Mouse (Mus musculus) layer of hippocampus, adult 9-10 months (tissue): ENCODE measurements around the gene Atp6v1b1.

Source experiments
- DNase-seq: peaks from one replicate; pipeline ENCODE4 v3.0.0; 2022; ENCODE audit warnings: low spot score

Gene Atp6v1b1

DNA sequence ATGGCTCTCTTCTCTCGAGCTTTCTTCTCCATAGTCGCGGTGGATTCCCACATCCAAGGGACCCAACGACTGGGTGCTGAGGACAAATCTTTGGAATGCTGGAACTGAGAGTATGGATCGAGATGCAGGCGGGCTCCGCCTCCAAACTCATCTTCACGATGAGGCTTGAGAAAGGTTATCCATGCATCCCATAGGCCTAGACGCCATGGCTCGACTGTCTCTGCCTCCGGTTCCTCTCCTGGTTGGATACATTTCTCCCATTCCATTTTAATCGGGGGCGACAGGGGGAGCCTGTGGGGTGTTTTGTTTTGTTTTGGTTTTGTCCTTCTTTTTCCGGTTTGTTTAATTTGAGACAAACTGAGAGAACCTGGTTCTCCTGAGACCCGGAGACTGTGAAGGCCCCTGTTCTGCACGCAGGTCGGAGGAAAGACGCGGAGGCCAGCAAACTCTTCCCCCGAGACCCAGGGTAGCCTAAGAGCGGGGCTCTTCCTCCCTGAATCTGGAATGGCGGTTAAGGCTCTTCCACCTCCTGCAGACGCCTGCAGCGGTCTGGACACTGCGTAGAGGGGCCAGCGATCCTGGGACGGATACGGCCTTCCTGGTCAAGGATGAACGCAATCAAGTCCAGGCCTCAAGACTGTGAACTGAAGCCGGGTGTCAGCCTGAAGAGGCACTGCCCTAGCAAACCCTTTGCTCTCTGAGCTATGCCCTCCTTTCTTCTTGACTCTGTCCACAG lies 27.2 kb upstream of the Atp6v1b1 start:
- no peak for DNase-seq

DNA sequence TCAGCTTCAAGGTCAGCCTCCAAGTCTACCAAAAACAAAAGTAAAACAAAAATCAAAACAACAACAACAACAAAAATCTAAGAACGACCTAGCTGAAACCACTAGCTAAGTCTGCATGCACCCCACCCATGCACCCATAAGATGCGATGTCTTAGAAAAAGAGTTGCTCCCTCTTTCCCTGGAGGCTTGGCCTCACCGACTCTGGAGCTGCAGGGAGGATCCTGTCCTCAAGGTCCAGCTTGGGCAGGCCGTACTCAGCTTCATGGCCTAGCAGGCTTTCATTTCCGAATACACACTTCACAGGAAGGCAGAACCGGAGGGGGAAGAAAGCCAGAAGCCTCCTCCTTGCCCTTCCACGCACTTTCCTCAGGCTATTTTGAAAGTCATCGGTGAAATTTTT lies 25.8 kb upstream of the Atp6v1b1 start:
- DNase-seq, result no peak

DNA sequence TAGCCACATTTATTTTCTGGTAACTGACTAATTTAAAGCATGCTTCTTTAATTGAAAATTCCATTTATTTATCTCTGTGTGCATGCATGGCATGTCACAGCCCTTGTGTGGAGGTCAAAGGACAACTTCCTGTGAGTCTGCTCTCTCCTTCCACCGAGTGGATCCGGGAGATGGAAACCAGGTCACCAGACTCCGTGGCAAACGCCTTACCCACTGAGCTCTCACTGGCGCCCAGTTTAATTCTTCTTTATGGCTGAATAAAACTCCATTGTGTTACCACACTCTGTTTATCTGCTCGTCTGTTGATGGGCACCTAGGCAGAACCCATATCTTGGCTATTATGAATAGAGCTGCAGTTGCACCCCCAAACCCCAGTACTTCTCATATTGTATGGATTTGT lies 20.3 kb upstream of the Atp6v1b1 start:
- no peak for DNase-seq

DNA sequence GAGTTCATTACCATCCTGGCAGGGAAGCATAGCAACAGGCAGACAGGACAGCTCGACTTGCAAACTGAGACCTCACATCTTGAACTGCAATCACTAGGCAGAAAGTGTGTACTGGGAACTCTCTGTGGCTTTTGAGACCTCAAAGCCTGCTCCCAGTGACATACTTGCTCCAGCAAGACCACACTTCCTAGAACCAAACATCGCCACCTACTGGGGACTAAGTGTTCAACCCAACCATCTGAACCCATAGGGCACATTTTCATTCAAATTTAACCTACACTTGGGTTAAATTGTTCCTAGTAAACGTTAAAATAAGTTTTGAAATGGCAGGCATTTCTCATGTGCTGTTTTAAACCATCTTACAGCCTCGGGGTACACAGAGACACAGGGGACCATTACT lies 15.6 kb upstream of the Atp6v1b1 start:
- no peak for DNase-seq

DNA sequence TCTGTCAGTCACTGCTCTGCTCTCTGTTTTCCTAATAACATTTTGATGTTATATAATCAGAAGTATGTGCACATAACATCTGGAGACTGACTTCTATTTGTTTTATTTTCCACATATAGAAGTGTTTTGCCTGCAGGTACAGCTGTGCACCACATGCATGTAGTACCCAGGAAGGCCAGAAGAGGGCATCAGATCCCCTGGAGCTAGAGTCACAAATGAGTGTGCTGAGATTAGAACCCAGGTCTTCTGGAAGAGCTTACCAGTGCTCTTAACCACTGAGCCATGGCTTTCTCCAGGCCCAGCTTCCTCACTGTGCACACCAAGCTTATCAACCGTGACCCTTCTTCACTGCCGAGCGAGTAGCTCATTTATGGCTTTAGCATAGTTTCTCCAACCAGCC lies 14.3 kb upstream of the Atp6v1b1 start:
- no peak for DNase-seq

DNA sequence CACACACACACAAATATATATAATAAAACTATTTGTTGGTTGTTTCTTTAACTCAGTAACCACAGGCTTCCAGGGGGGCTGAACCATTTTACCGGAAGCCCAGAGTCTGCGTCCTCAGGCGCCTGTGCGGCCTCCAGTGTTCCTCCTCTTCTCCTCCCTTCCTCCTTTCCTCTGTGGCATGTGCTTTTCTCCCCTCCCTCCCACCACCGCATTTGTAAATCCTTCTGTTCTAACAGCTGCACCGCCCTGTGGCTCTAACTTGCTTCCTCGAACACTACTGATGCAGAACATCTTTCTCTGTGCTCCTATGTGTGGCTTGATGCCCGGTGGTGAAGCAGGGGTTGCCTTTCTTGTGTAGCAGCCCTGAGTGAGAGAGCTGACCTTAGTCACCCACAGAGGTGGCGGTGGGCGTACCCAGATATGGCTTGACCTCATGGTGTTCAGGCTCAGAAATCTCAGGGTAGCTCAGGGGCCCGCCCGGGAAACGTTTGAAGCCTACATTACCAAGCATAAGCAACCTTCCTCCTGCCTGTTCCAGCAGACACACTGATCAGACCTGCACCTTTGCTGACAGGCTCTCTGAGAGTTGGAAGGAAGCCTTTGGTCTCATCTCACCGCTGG lies 13.3 kb upstream of the Atp6v1b1 start:
- DNase-seq, result no peak

DNA sequence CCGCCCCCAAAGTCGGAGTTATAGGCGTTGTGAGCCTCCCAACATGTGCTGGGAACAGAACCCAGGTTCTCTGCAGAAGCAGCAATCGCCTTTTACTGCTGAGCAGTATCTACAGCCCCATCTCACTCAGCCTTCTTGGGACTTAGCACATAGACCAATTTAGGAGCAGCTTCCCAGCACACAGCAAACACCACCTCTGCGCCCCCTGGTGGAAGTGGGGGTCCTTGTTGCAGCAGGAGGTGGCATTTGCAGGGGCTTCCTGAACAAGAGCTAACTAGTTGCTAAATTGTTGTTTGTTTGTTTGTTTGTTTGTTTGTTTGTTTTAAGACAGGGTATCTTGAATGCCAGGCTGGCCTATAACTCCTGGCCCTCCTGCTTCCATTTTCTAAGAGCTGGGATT lies 11.7 kb upstream of the Atp6v1b1 start:
- no peak for DNase-seq

DNA sequence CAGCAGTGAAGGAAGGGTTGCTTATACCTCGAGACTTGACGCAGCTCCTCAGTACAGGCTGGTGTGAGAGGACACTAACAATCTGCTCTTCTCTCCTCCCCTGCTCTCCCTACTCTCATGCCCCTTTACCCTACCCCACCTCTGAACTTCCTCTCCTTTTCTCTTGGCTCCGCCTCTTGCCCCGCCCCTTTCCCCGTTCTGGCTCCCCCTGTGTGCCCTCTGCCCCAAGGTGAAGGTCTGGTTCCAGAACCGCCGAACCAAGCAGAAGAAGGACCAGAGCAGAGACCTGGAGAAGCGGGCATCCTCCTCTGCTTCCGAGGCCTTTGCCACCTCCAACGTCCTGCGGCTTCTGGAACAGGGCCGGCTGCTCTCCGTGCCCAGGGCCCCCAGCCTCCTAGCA lies 5.5 kb upstream of the Atp6v1b1 start:
- DNase-seq, result no peak

DNA sequence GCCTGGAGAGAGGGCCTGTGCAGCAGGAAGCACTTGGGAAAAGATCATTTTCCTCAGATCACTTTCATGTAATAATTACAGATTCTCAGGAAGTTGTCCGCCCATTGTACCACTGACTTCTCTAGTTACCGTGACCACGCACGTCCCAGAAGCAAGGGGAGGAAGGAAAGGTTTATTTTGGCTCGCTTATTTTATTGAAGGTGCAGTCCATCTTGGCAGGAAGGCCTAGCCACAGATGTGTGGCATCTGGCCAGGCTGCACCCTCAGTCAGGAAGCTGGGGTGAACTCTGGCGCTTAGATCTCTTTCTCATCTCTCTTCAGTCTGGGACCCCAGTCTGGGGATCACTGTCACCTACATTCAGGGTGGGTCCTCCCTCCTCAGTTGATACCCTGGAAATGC lies 4.2 kb upstream of the Atp6v1b1 start:
- DNase-seq, result no peak

DNA sequence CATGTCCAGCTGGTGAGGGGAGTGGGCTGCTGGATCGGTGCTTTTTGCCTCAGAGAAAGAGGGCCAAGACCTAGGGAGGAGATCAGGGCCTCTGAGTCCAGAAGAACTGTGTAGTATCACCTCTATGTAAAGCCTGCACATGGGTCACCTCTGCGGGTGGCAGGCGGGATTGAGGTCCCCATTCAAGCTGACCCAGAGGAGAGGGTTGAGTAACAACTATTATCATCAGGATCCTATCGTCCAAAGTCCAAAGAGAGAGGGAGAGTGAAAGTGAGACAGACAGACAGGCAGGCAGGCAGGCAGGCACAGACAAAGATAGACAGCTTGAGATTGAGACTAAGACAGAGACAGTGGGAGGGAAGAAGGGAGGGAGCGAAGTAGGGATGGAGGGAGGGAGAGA lies 422 bp downstream of the Atp6v1b1 start:
- DNase-seq, result no peak

DNA sequence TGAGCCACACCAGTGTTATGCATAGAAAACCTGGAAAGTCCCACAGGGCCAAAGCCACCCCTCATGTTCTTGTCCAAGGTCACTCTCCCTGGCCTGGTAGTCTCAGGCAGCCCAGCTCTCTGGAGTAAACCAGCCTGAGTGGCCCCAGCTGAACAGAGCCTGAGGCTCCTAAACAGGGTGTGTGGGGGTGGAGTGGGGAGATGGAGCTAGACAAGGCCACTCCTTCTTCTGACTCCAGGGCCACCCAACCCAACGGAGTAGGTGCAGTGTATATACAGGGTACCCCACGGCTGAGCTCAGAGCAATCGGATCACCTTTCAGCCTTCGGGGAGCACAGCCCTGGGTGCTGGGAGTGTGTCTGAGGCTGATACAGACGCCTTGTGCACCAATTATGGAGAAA lies 1.3 kb downstream of the Atp6v1b1 start:
- no peak for DNase-seq

DNA sequence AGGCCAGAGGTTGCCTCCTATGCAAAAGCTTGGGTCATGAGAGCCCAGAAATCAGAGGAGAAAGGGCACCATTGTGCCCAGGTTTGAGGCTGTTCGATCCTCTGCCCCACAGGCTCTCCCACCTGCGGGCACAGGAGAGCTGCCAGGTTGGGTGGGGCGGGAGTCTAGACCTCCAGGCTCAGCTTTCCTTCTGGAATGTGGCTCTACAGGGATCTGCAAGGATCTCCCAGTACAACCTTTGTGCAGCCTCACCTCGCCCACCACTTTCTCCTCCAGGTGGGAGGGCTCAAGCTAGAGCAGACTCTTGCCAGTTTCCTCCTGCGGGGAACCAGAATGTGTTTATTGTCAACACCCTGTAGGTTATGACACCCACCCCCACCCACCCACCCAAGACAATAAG lies 1.8 kb downstream of the Atp6v1b1 start:
- DNase-seq, result no peak

DNA sequence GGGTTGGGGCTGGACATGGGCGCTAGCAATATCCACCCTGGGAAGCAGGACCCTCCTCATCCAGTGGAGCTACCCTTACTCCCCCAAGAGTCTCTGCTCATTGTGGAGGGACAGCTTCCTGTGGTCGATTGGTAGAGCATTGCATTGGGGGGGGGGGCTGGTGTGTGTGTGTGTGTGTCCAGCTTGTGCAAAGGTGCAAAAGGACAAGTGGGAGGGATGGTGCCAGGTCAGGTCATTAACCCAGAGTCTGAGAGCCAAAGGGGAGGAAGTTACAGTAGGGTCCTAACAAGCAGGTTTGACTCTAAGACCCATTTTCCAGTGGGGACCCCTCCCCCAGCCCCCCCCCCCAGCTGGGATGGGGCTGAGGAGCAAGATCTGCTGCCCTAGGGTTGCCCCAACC lies 2.7 kb downstream of the Atp6v1b1 start:
- no peak for DNase-seq

DNA sequence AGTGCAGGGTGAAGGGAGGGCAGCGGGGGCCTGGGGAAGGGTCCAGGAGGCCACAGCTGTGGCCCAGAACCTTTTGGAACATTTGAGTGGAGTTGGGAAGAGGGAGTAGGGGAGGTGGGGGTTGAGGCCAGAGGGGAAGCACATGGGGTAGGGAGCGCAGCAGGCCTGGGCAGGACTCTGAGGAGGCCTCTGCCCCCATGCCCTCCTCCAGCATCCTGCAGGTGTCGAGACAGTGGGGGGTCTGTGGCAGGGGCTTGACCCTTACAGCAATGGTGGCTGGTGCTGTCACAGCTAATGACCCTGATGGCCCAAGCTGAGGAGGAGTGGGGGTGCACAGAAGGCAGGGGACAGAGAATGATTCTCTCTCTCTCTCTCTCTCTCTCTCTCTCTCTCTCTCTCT lies 6.5 kb downstream of the Atp6v1b1 start:
- no peak for DNase-seq

DNA sequence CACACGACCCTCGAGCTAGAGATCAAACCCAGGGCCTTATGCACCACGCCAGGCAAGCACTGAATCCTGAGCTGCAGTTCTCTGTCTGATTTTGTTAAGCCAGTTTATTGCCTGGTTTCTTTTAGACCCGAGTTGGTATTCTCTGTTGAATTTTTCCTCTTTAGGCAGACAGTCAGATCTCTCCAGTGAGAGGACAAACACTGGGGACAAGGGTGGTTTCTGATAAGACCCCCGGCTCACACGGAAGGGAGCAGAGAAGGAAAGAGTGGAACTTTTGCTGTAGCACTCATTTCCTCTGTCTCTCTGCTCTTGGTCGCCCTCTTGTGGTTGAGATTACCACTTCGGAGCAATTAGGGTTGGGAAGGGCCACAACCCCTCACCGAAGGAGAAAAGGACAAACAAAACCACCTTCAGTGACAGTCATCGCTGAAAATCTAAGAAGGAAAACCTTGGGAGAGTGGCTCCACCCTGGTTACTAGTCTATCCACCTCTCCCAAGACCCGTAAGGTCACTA lies 7.4 kb downstream of the Atp6v1b1 start:
- DNase-seq, result peak; percentile 26

DNA sequence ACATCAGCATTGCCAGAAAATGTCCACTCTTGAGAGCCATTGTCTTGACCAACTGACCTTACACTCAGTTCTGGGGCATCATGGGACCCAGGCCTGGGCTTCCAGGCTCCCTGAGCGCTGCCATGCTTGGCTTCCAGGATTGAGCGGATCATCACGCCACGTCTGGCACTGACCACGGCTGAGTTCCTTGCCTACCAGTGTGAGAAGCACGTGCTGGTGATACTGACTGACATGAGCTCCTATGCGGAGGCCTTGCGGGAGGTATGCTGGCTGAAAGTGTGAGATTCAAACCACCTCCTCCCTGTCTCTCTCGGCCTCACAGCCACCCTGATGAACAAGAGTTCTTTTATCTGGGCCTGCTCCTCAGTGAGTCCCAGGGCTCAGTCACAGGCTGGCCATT lies 13.3 kb downstream of the Atp6v1b1 start:
- DNase-seq, result no peak

DNA sequence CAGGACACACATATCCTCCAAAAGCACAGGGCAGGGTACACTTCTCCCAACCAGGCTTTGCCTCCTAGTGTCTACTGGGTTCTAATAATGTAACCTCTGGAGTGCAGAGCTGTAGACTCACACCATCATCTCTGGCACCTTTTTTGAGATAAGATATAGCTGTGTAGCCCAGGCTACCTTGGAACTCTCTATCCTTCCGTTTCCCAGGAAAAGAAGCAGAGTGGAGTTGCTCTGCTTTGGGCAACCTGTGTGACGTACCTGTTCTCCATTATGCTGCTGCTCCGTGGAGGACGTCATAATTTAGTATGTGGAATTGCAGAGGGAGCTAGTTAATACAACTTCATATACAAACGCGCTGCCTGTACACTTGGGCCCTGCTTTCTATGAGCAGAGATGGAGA lies 19.6 kb downstream of the Atp6v1b1 start, which contains the start of gene Ankrd53:
Gene Ankrd53, plus strand, starts transcription at position 301 of the 400 bp plus-strand sequence.
- DNase-seq, result no peak

DNA sequence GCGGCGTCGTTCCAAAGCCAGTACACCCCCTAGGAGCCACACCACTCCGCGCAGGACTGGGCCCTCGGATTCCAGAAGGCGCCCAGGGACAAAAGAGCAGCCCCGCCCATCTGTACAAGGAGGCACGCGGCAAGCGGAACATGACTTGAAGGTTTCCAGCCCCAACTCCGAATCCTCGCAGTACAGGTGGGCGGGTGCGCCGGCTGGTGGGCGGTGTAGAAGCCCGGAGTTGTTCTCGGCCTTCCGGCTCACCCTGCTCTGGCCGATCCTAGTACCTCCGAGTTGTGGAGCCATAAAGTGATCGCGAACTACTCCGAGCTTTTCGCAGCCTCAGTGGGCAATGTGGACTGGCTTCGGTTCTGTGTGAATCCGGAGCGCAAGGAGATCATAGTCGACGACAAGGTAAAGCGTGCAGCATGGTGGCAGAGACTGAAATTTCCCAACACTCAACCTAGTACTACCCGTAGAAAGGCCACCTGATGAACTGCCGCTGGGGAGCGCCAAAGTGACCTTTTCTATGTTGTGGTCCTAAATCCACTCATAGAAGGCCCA lies 20.2 kb downstream of the Atp6v1b1 start:
- DNase-seq, result no peak

DNA sequence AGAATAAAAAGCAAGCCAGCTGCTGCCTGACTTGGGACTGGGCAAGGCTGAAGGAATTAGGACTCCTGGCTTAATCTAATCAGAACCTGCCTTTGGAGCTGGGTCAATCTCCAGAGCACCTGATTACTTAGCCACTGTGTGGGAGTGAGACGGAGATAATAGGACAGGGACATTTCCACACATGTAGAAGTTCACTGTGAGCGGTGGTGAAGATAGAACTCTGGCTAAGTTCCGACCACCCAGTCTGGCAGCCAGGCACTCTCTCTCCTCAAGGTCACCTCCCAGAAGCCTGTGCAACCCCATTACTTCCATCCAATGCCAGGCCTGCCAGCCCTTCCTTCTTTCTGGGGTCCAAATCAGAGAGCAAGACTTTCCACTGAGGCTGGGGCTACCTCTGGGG lies 24.2 kb downstream of the Atp6v1b1 start:
- DNase-seq, result no peak

DNA sequence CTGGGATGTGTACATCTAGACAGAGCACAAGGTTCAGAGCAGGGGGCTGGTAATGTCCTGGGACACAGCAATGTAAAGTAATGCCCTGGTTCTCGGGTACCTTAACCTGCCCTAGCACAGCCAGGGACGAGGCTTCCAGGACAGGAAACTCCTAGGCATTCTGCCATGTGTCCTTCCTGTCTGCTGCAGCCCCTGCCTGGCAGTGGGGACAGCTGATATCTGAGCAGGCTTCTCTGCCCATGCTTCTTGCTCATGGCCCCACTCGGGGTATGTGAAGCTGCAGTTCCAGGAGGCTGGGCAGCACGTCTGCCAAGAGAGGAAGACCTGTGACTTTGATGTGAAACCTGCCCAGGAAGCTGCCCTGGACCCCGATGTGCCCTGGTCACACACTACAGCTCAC lies 25.7 kb downstream of the Atp6v1b1 start:
- DNase-seq, result no peak

DNA sequence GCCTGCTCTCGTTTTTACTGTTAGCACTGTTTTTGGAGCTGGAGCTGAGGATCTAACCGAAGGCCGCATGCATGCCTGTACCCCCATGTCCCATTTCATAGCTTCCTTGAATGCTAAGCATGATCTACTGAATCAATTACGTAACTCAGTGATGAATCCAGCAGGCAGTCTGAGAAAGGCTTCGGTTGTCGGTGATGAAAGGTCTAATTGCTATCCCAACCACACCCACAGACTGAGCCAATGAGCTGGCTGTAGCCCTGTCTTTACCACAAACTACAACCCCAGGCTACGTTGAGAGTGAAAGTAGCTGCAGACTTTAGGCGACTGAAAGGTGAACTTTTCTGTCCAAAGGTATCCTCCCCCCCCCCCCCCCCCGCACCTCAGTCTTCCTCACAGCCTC lies 31.3 kb downstream of the Atp6v1b1 start:
- DNase-seq, result no peak

DNA sequence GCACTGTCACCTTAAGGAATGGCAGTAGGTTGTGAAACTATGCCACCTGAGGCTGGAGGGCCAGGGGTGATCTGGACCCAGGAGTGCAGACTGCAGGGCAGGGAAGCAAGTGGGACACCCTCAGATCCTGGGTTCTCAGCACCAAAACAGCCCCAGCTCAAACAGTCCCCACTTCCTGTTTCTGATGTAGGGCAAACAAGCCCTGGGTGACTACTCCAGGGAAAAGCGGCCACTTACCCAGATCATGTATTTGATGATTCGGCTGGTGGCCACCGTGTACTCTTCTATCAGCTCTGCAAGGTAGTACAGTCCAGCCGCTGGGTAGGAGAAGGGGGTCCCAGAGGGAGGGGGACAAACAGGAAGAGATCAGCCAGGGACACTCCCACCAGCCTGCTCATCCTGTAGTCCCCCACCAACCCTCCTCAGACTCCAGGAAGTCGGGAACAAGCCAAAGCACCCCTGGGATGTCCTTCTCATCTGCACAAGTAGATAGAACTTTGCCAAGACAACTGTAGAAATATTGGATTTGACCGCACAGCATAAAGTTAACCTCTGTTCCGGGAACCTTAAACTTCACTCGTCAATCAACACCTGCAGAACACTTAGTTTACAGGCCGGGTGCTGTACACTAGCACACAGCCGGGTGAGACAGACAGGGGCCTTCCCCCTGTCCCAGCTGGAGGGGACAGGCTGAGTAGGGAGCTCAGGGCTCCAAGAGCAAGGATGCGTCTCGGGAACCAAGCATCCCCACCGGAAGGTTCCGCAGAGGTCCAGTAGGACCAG lies 32.2 kb downstream of the Atp6v1b1 start:
- no peak for DNase-seq
